Mouse (Mus musculus) CH12.LX (cell line): ENCODE measurements around the gene Samd10.

Experiments used
- CHD2 ChIP-seq: IDR thresholded peaks from 2 replicates; pipeline ENCODE4 v1.6.1; 2011; ENCODE audit warnings: low read length, improper control_type of control experiment
- CTCF ChIP-seq, 2 experiments: IDR thresholded peaks in 1 of 2; conservative IDR thresholded peaks in 1 of 2; 2 replicates each; pipeline ENCODE4 v1.5.1; 2011 to 2012; ENCODE audit warnings: low read depth in 2 of 2, low read length in 2 of 2, improper control_type of control experiment in 1 of 2, inconsistent platforms in 1 of 2, mild to moderate bottlenecking in 1 of 2, moderate library complexity in 1 of 2
- JUN ChIP-seq: IDR thresholded peaks from 2 replicates; pipeline ENCODE4 v1.6.1; 2011; ENCODE audit warnings: low read depth, mild to moderate bottlenecking, low read length, improper control_type of control experiment, moderate library complexity; ENCODE audit not compliant: insufficient read depth
- KAT2A ChIP-seq: IDR thresholded peaks from 2 replicates; pipeline ENCODE4 v1.6.1; 2012; ENCODE audit warnings: low read length, improper control_type of control experiment, inconsistent platforms; ENCODE audit not compliant: insufficient replicate concordance
- MAFK ChIP-seq: IDR thresholded peaks from 2 replicates; pipeline ENCODE4 v1.6.1; 2011; ENCODE audit warnings: low read length, improper control_type of control experiment; ENCODE audit not compliant: insufficient replicate concordance
- POLR2A ChIP-seq: IDR thresholded peaks from 2 replicates; pipeline ENCODE4 v1.6.1; 2011; ENCODE audit warnings: low read depth, mild to moderate bottlenecking, improper control_type of control experiment, low read length

GRCm38 (mm10) chr2:181644361-181644760 lies 45.3 kb upstream of the Samd10 start:
- no peak for TF ChIP-seq POLR2A
- no peak for TF ChIP-seq MAFK
- TF ChIP-seq KAT2A = no peak
- no peak for TF ChIP-seq JUN
- TF ChIP-seq CTCF (conservative IDR thresholded peaks at IDR 0.05 in 1 of 2, IDR thresholded peaks at IDR 0.05 in 1 of 2; ENCODE audit: low read depth in 2 of 2, low read length in 2 of 2) = peak; percentile 67 to 79
- no peak for TF ChIP-seq CHD2
